Mouse (Mus musculus) lung, postnatal 0 days (tissue): ENCODE measurements around the gene Ccn1.

Experiments used
- CTCF ChIP-seq: IDR thresholded peaks from 2 replicates; pipeline ENCODE4 v1.5.1; 2016; ENCODE audit warnings: antibody characterized with exemption, mild to moderate bottlenecking
- EP300 ChIP-seq: IDR thresholded peaks from 2 replicates; pipeline ENCODE4 v1.6.1; 2016; ENCODE audit warnings: antibody characterized with exemption, mild to moderate bottlenecking, control low read depth

DNA sequence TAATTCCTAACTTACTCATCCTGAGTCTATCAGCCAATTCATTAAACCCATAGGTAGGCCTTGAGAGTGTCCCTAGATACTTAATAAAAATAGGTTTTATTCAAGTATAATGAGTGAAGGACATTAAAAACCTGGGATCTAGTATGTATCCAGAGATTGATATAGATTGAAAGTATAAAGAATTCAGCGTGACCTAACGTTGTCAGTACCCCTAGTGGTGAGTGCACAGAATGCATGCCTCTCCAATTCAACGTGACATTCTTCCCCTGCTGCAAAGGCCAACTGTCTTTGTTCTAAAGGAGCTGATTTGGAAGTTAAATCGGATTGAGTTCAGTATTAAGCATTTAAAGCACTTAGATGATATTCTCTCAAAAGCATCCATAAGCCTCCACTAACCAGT is 37.1 kb downstream of the Ccn1 start:
- TF ChIP-seq CTCF (peak; percentile 82), EP300 (no peak)
